Mouse (Mus musculus): ENCODE data around the gene Fbxo11. TPM values are rescaled to one million over a fixed set of nuclear protein-coding genes. Genes with fewer than 3 reads are reported as not detected.
A peak's percentile ranks its signal among the peaks of the same experiment; 100 is the strongest.
"Not testable (repeated sequence)": the region's sequence is repeated elsewhere in the genome, so short reads cannot be mapped to it uniquely, and the experiment has no call there.

Gene Fbxo11
- total and polyA plus RNA-seq, 3 experiments, result 9.1 to 63.4 (median 49.6) TPM

GRCm38 (mm10) chr17:88067202-88067901 lies 2.3 kb upstream of the Fbxo11 start:
- DNase-seq, result no peak

GRCm38 (mm10) chr17:88066799-88067198 lies 1.7 kb upstream of the Fbxo11 start:
- no peak for DNase-seq

GRCm38 (mm10) chr17:88065801-88066646 lies 933 bp upstream of the Fbxo11 start:
- peak; percentile 96 for DNase-seq

GRCm38 (mm10) chr17:88064347-88065030 lies 602 bp downstream of the Fbxo11 start:
- DNase-seq, result peak; percentile 78

- peak; percentile 85 for DNase-seq
Observed at GRCm38 (mm10) chr17:88063980-88064346, 1.1 kb downstream of the Fbxo11 start.

GRCm38 (mm10) chr17:88062860-88063580 lies 2.1 kb downstream of the Fbxo11 start:
- no peak for DNase-seq

- DNase-seq, result no peak
Observed at GRCm38 (mm10) chr17:88061942-88062341, 3.1 kb downstream of the Fbxo11 start.

- DNase-seq, result no peak
Observed at GRCm38 (mm10) chr17:88058280-88058679, 6.8 kb downstream of the Fbxo11 start.

GRCm38 (mm10) chr17:88057846-88058245 lies 7.2 kb downstream of the Fbxo11 start:
- no peak for DNase-seq

GRCm38 (mm10) chr17:88051679-88052078 lies 13.4 kb downstream of the Fbxo11 start:
- no peak for DNase-seq

GRCm38 (mm10) chr17:88050892-88051291 lies 14.2 kb downstream of the Fbxo11 start:
- DNase-seq, result no peak

GRCm38 (mm10) chr17:88050318-88050717 lies 14.8 kb downstream of the Fbxo11 start:
- no peak for DNase-seq

- DNase-seq, result peak; percentile 21
Observed at GRCm38 (mm10) chr17:88042099-88043086, 22.7 kb downstream of the Fbxo11 start.

- no peak for DNase-seq
Observed at GRCm38 (mm10) chr17:88040810-88041209, 24.3 kb downstream of the Fbxo11 start.

GRCm38 (mm10) chr17:88034418-88034817 lies 30.7 kb downstream of the Fbxo11 start:
- no peak for DNase-seq

- no peak for DNase-seq
Observed at GRCm38 (mm10) chr17:88031755-88032154, 33.3 kb downstream of the Fbxo11 start.

GRCm38 (mm10) chr17:88029194-88029970 lies 35.7 kb downstream of the Fbxo11 start:
- DNase-seq, result no peak

- peak; percentile 29 for DNase-seq
Observed at GRCm38 (mm10) chr17:88025227-88025626, 39.9 kb downstream of the Fbxo11 start.

- no peak for DNase-seq
Observed at GRCm38 (mm10) chr17:88023924-88024323, 41.2 kb downstream of the Fbxo11 start.

- not testable (repeated sequence) for DNase-seq
Observed at GRCm38 (mm10) chr17:88016027-88016426, 49.1 kb downstream of the Fbxo11 start.
